Mouse (Mus musculus): ENCODE measurements around the gene Sipa1l1. TPM values are rescaled to one million over a fixed set of nuclear protein-coding genes. Genes with fewer than 3 reads are reported as not detected.
A peak's percentile ranks its signal among the peaks of the same experiment; 100 is the strongest.
"Not testable (repeated sequence)": the region's sequence is repeated elsewhere in the genome, so short reads cannot be mapped to it uniquely, and the experiment has no call there.

The Sipa1l1 gene
- polyA plus RNA-seq, 1 experiment from 2014 or later: 3.7 TPM

DNA sequence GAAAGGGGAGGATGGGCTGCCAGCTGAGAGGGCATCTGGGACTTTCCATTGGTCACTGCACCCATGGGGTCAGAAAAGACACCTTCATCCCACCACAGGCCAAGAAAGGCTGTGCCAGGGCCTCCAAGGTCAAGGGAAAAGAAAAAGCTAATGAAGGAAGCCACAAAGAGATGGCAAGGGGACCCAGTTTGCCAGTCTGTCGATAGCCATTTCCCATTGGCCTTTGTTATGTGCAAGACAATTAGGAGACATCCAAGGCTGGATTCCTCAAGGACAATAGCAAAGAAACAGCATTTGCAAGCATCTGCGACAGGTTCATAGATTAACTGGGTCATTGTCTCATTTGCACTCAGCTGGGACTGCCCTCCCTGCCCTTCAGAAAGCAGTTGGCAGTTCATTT, 316.3 kb downstream of the Sipa1l1 start:
- WGBS (ENCODE audit: insufficient replicate concordance): 47% methylated on average over 2 of the region's 2 CpGs

DNA sequence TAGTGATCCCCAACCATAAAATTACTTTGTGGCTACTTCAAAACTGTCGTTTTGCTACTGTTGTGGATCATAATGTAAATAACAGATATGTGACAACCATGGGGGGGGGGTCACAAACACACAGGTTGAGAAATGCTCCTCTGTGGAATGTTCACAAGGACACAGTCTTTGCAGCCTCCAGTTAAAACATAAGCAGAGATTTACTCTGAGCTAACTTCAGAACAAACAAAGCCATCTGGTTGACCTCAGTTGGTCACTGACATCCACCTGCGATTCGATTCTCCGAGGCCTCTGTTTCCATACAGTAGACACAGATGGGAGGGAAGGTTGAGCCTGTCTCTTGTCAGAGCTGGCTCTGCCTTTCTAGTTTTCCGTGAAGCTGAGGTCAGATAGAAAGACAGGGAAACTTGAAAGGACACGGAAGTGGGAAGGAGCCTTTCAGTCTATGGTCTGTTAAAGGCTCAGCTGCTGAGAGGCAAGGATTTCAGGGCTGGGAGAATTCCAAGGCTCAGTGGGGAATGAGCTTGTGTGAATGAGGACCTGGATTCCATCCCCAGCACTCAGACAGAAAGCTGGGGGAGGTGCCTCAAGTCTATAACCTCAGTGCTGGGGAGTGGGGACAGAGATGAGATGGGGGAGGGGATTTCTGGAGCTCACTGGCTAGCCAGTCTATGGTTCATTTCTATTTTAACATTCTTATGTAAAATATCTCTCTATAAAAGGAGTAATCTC, 317.9 kb downstream of the Sipa1l1 start:
- H3K27me3 ChIP-seq: no peaks in the 10 kb centered on the region
- ATAC-seq (ENCODE audit: insufficient read depth): no peak
- H3K4me2 ChIP-seq: no peak overlapping the region
- no peak overlapping the region for H3K9ac ChIP-seq
- WGBS (ENCODE audit: insufficient replicate concordance): 43% methylated on average over 6 of the region's 6 CpGs
- H3K27ac ChIP-seq (replicated peaks): peak overlapping the region; percentile 45; the same call in 1 of the 2 replicates
- H3K4me3 ChIP-seq (replicated peaks): no peak overlapping the region
- peaks cover 4% of the 10 kb centered on the region for H3K4me1 ChIP-seq (replicated peaks)
- no peaks in the 10 kb centered on the region for H3K9me3 ChIP-seq (replicated peaks)
- H3K36me3 ChIP-seq (replicated peaks): no peaks in the 10 kb centered on the region

More for the DNA sequence above, 316.3 kb downstream of the Sipa1l1 start:
- Histone ChIP-seq H3K4me1 (replicated peaks) (peaks cover 4% of the 10 kb centered on the region), H3K27me3 (no peaks in the 10 kb centered on the region), H3K36me3 (replicated peaks) (no peaks in the 10 kb centered on the region), H3K9ac (no peak overlapping the region), H3K4me3 (replicated peaks) (no peak overlapping the region), H3K9me3 (replicated peaks) (no peaks in the 10 kb centered on the region), H3K4me2 (no peak overlapping the region), H3K27ac (replicated peaks) (no peak overlapping the region)
- ATAC-seq (ENCODE audit: insufficient read depth): no peak

DNA sequence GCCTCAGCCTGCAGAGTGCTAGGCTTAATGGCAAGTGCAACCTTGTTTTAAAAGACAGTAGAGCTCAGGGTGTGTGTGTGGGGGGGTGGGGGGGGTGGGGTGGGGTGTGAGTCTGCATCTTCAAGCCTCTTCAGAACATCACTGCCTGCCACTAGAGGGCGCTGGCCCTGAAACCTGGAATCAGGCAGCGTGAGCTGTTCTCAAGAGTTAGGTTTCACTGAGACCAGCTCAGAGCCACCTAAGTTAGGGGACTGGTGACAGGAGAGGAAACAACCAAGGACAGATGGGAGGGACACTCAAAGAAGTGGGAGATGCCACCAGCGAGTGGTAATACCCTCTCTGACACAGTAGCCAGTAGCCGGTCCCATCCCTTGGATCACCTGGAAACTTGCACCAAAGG, 320.0 kb downstream of the Sipa1l1 start:
- no peak overlapping the region for H3K4me3 ChIP-seq (replicated peaks)
- no peaks in the 10 kb centered on the region for H3K36me3 ChIP-seq (replicated peaks)
- no peak overlapping the region for H3K4me2 ChIP-seq
- H3K27ac ChIP-seq (replicated peaks): no peak overlapping the region
- no peaks in the 10 kb centered on the region for H3K9me3 ChIP-seq (replicated peaks)
- H3K4me1 ChIP-seq (replicated peaks): peaks cover 4% of the 10 kb centered on the region
- H3K9ac ChIP-seq: no peak overlapping the region
- H3K27me3 ChIP-seq: no peaks in the 10 kb centered on the region
- ATAC-seq (ENCODE audit: insufficient read depth): no peak
- WGBS (ENCODE audit: insufficient replicate concordance): 42% methylated on average over 4 of the region's 4 CpGs

DNA sequence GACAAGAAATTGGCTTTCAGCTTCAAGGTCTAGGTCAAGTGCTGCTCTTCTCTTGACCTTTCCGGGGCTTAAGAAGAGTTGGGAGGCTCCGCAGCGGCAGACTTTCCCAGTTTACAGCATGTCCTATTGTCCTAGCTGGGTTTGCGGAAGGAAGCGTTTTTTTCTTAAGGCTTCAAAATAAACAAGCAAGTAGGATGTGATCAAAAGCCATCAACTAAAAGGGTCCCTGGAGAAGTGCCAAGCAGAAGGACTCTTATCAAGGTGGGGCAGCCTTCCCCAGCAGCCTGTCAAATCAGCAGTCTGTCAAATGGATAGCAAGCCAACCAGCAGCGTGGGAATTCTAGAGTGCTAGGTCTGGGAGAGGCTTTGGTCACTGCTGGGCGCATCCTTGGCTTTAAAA, 320.5 kb downstream of the Sipa1l1 start:
- H3K4me3 ChIP-seq (replicated peaks): no peak overlapping the region
- no peak overlapping the region for H3K9ac ChIP-seq
- H3K27ac ChIP-seq (replicated peaks): no peak overlapping the region
- ATAC-seq (ENCODE audit: insufficient read depth): no peak
- no peaks in the 10 kb centered on the region for H3K27me3 ChIP-seq
- H3K4me2 ChIP-seq: no peak overlapping the region
- H3K9me3 ChIP-seq (replicated peaks): no peaks in the 10 kb centered on the region
- WGBS (ENCODE audit: insufficient replicate concordance): 26% methylated on average over 7 of the region's 7 CpGs
- peaks cover 4% of the 10 kb centered on the region for H3K4me1 ChIP-seq (replicated peaks)
- no peaks in the 10 kb centered on the region for H3K36me3 ChIP-seq (replicated peaks)

DNA sequence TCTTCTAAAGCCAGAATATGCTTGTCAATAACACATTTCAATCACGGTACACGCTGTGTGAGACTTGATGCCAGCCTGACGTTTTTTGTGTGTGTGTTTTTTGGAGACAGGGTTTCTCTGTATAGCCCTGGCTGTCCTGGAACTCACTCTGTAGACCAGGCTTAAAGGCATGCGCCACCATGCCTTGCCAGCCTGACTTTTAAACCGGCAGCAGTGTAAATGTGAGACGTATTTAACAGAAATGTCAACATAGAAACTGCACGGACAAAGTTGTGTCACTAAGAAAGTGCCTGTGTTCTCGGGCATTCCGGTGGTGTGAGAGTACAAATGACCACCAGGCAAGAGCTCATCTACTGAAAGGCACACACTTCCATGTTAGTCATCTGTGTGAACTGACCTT, 323.3 kb downstream of the Sipa1l1 start:
- H3K27ac ChIP-seq (replicated peaks): no peak overlapping the region
- 71% methylated on average over 9 of the region's 9 CpGs for WGBS (ENCODE audit: insufficient replicate concordance)
- H3K9me3 ChIP-seq (replicated peaks): no peaks in the 10 kb centered on the region
- no peaks in the 10 kb centered on the region for H3K36me3 ChIP-seq (replicated peaks)
- no peak overlapping the region for H3K4me2 ChIP-seq
- ATAC-seq (ENCODE audit: insufficient read depth): no peak
- no peaks in the 10 kb centered on the region for H3K27me3 ChIP-seq
- no peak overlapping the region for H3K9ac ChIP-seq
- no peaks in the 10 kb centered on the region for H3K4me1 ChIP-seq (replicated peaks)
- no peak overlapping the region for H3K4me3 ChIP-seq (replicated peaks)

DNA sequence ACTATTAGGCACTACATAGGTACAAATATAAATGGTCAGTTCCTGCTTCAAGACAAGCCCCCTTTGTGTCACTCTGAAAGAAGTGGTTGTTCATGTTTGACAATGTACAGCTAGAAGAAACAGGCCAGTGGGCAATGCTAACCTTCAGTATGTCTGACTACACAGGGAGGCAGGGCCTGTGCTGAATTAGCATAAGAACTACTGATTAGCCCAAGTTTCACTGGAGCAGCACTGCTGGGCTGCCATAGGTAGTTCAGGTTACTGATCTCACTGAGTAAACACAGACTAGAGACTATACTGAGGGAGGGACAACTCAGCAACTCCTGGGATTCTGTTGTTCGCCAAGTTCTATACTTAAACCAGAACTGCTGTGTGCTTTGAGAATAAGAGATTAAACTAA, 324.1 kb downstream of the Sipa1l1 start:
- WGBS (ENCODE audit: insufficient replicate concordance): 41% methylated on average over 1 of the region's 1 CpGs
- not testable (repeated sequence) for H3K36me3 ChIP-seq (replicated peaks)

DNA sequence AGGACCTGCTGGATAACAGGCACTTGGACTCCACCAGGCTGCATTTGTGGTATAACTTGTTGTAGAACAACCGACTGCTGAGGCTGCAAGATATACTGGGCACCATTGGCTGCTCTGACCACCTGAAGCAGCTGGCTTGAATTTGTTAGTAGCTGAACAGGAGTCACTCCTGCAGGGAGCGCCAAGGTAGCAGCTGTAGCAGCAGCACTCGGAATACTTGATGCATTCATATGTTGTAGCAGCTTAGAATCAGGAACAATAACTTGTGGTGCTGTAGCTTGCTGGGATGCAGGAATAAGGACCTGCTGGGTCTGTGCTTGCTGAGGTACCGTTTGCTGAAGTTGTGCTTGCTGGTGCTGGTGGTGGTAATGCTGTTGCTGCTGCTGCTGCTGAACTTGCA, 326.8 kb downstream of the Sipa1l1 start:
- H3K4me2 ChIP-seq: no peak overlapping the region
- no peaks in the 10 kb centered on the region for H3K4me1 ChIP-seq (replicated peaks)
- WGBS (ENCODE audit: insufficient replicate concordance): 60% methylated on average over 4 of the region's 4 CpGs
- H3K36me3 ChIP-seq (replicated peaks): no peaks in the 10 kb centered on the region
- no peak for ATAC-seq (ENCODE audit: insufficient read depth)
- H3K9me3 ChIP-seq (replicated peaks): no peaks in the 10 kb centered on the region
- no peak overlapping the region for H3K27ac ChIP-seq (replicated peaks)
- no peak overlapping the region for H3K9ac ChIP-seq
- no peak overlapping the region for H3K4me3 ChIP-seq (replicated peaks)
- no peaks in the 10 kb centered on the region for H3K27me3 ChIP-seq

More for the DNA sequence above, 324.1 kb downstream of the Sipa1l1 start:
- not testable (repeated sequence) for H3K4me3 ChIP-seq (replicated peaks); H3K27me3 ChIP-seq; H3K4me2 ChIP-seq; H3K9me3 ChIP-seq (replicated peaks); ATAC-seq (ENCODE audit: insufficient read depth); H3K27ac ChIP-seq (replicated peaks); H3K4me1 ChIP-seq (replicated peaks); H3K9ac ChIP-seq

DNA sequence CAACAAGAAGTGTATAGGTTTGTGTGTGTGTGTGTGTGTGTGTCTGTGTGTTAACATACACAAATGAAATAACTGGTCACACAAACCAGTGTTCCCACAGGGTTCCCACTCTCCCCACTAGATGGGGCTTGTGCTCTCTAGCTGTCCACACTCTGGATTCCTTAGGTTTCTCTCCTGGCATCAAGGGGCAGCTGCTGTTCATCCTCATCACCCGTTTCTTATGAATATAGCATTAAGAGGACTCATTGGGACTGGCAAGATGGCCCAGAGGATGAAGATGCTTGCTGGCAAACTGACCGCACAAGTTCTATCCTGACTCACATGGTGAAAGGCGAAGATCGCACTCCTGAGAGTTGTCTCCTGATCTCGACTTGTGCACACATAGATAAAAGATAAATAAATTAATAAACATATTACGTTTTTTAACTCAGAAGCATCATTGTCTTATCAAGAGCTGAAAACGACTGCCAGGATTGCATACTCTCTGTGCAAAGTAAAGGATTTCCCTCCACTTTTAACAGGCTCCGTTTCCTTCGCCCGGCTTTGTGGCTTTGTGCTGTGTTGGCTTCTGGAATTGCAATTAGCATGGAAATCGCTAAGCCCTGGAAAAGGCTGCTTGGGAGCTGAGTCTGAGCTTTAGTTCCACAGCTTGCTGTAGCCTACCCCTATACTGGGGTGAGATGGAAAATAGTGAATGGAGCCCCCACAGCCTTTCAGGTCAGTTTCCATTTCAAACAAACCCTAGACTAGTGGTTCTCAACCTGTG, 328.9 kb downstream of the Sipa1l1 start:
- 44% methylated on average over 11 of the region's 11 CpGs for WGBS (ENCODE audit: insufficient replicate concordance)
- Histone ChIP-seq H3K4me2 (no peak overlapping the region), H3K9me3 (replicated peaks) (no peaks in the 10 kb centered on the region), H3K36me3 (replicated peaks) (no peaks in the 10 kb centered on the region), H3K27ac (replicated peaks) (no peak overlapping the region), H3K27me3 (no peaks in the 10 kb centered on the region), H3K4me1 (replicated peaks) (no peaks in the 10 kb centered on the region), H3K4me3 (replicated peaks) (no peak overlapping the region), H3K9ac (no peak overlapping the region)
- no peak for ATAC-seq (ENCODE audit: insufficient read depth)

DNA sequence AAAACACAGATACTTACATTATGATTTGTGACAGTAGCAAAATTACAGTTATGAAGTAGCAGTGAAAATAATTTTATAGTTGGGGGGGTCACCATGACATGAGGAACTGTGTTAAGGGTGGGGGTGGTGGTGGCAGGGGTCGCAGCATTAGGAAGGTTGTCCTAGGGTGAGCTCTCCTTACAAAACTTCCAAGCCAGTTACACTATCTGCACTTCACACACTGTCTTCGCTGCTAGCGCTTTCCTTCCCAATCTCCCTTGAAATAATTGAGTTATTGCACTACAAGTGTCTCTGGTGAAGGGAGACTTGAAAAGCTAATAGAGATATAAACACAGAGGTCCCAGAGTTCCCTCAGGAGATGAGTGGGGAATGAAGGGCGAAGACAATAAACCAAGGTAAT, 329.6 kb downstream of the Sipa1l1 start:
- Histone ChIP-seq H3K9me3 (replicated peaks) (no peaks in the 10 kb centered on the region), H3K27ac (replicated peaks) (no peak overlapping the region), H3K9ac (no peak overlapping the region), H3K4me2 (no peak overlapping the region), H3K27me3 (no peaks in the 10 kb centered on the region), H3K36me3 (replicated peaks) (no peaks in the 10 kb centered on the region), H3K4me1 (replicated peaks) (no peaks in the 10 kb centered on the region), H3K4me3 (replicated peaks) (no peak overlapping the region)
- ATAC-seq (ENCODE audit: insufficient read depth): no peak
- 63% methylated on average over 4 of the region's 4 CpGs for WGBS (ENCODE audit: insufficient replicate concordance)

DNA sequence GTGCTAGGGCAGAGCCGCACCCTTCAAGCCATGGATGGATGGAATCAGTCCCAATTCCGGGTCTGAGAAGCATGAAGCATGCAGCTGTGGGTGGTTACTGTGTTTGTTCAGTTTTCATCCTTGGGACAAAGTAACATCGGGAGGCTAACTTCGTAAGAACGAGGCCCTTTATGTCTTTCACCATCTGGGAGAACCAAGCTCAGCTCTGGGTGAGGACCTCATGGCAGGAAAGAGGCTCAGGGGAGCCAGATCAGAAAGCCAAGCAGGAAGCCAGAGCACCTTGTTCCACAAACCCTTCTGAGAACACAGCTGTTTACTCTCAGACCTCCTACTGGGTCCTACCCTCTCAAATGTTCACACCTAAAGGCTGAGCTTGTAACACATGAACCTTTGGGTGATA, 330.6 kb downstream of the Sipa1l1 start:
- no peaks in the 10 kb centered on the region for H3K36me3 ChIP-seq (replicated peaks)
- no peak overlapping the region for H3K9ac ChIP-seq
- H3K4me2 ChIP-seq: no peak overlapping the region
- WGBS (ENCODE audit: insufficient replicate concordance): 58% methylated on average over 5 of the region's 5 CpGs
- H3K27me3 ChIP-seq: no peaks in the 10 kb centered on the region
- ATAC-seq (ENCODE audit: insufficient read depth): no peak
- no peaks in the 10 kb centered on the region for H3K4me1 ChIP-seq (replicated peaks)
- H3K27ac ChIP-seq (replicated peaks): no peak overlapping the region
- H3K9me3 ChIP-seq (replicated peaks): no peaks in the 10 kb centered on the region
- H3K4me3 ChIP-seq (replicated peaks): no peak overlapping the region
